Mouse (Mus musculus) hindbrain, postnatal 0 days (tissue): ENCODE data around the gene Dmwd. TPM values are rescaled to one million over a fixed set of nuclear protein-coding genes. Genes with fewer than 3 reads are reported as not detected.

Experiments used
- ATAC-seq: fragments of 200-750 bp; cut with Nextera tagmentation; 2 replicates; pipeline ENCODE4 v1.8.0; 2017; ENCODE audit warnings: mild to moderate bottlenecking, moderate TSS enrichment, moderate library complexity
- DNase-seq: peaks from one replicate; pipeline ENCODE4 v3.0.0-alpha.2; 2015; ENCODE audit warnings: low spot score
- H3K27ac ChIP-seq: fragments of 300-500 bp; sonication (generic); 2 replicates; pipeline ENCODE4 v1.5.1; 2014; ENCODE audit warnings: mild to moderate bottlenecking
- H3K27me3 ChIP-seq: fragments of 300-500 bp; sonication (generic); 2 replicates; pipeline ENCODE4 v1.6.1; 2014; ENCODE audit warnings: low read length, mixed read lengths; ENCODE audit not compliant: insufficient read depth
- H3K36me3 ChIP-seq: fragments of 300-500 bp; sonication (generic); 2 replicates; pipeline ENCODE4 v1.6.1; 2014; ENCODE audit warnings: low read length, mixed read lengths; ENCODE audit not compliant: insufficient read depth
- H3K4me1 ChIP-seq: fragments of 300-500 bp; sonication (generic); 2 replicates; pipeline ENCODE4 v1.6.1; 2014; ENCODE audit warnings: antibody characterized with exemption, low read length, mixed read lengths; ENCODE audit not compliant: insufficient read depth
- H3K4me2 ChIP-seq: fragments of 300-500 bp; sonication (generic); 2 replicates; pipeline ENCODE4 v1.6.1; 2014; ENCODE audit warnings: low read depth, mild to moderate bottlenecking, low read length, moderate library complexity, mixed read lengths
- H3K4me3 ChIP-seq: fragments of 300-500 bp; sonication (generic); 2 replicates; pipeline ENCODE4 v1.5.1; 2014; ENCODE audit warnings: low read length
- H3K9ac ChIP-seq: fragments of 300-500 bp; sonication (generic); replicated peaks from 2 replicates; pipeline ENCODE4 v1.6.1; 2014; ENCODE audit warnings: mild to moderate bottlenecking, low read length, moderate library complexity, mixed read lengths
- H3K9me3 ChIP-seq: fragments of 300-500 bp; sonication (generic); 2 replicates; pipeline ENCODE4 v1.6.1; 2016; ENCODE audit warnings: low read length, mixed read lengths
- CTCF ChIP-seq: IDR thresholded peaks from 2 replicates; pipeline ENCODE4 v1.5.1; 2016; ENCODE audit warnings: antibody characterized with exemption, control low read depth, low read depth
- WGBS: fragments of 180-500 bp; shearing (Covaris S2); extraction: QIAGEN DNeasy Blood & Tissue Kit; methylation state at CpG from one replicate; pipeline ENCODE4 v1.1.7; 2014; 5-methylcytosine and 5-hydroxymethylcytosine counted together
- polyA plus RNA-seq: library from polyadenylated mRNA; unstranded; fragments of >200 nt; fragmentation: Nextera tagmentation; extraction: Ambion mirVana; gene quantifications from 2 replicates; pipeline ENCODE4 v1.2.1, GENCODE M21; 2015
- total RNA-seq: library from RNA; depleted of rRNA; stranded (reverse); fragments of >200 nt; gene quantifications from 2 replicates; pipeline ENCODE4 v1.2.3, GENCODE M21; 2014; rRNA removed

The Dmwd gene
- total RNA-seq (145 and 151 TPM in 2 replicates), polyA plus RNA-seq (28.9 and 30.9 TPM in 2 replicates)

GRCm38 (mm10) chr7:19075723-19076585 is at the start of gene Dmwd:
Gene Dmwd, plus strand, starts transcription at chr7:19076227.
- no peak for TF ChIP-seq CTCF
- H3K36me3 ChIP-seq = peaks cover 26% of the 10 kb centered on the region
- peak within 1 kb of the TSS; percentile 86 for H3K4me2 ChIP-seq
- H3K4me1 ChIP-seq = peaks cover 11% of the 10 kb centered on the region
- peak within 1 kb of the TSS; percentile 100 for H3K4me3 ChIP-seq
- H3K9me3 ChIP-seq = no peaks in the 10 kb centered on the region
- under 1% methylated on average over 71 of the region's 91 CpGs for WGBS
- peak; percentile 99 for DNase-seq
- H3K9ac ChIP-seq = peak within 1 kb of the TSS; percentile 99
- peak; percentile 99 for ATAC-seq
- no peaks in the 10 kb centered on the region for H3K27me3 ChIP-seq
- peak within 1 kb of the TSS; percentile 91 for H3K27ac ChIP-seq

GRCm38 (mm10) chr7:19028067-19028466 is 48.0 kb upstream of the Dmwd start:
- Histone ChIP-seq H3K27ac (no peak overlapping the region), H3K36me3 (peaks cover 23% of the 10 kb centered on the region), H3K4me1 (peaks cover 4% of the 10 kb centered on the region), H3K9ac (no peak overlapping the region), H3K27me3 (0 out of 2 replicates have a peak, but pooled peaks cover 7% of the 10 kb centered on the region), H3K4me3 (no peak overlapping the region), H3K9me3 (no peaks in the 10 kb centered on the region), H3K4me2 (no peak overlapping the region)
- TF ChIP-seq CTCF = no peak
- DNase-seq (no peak), ATAC-seq (no peak)

DNA sequence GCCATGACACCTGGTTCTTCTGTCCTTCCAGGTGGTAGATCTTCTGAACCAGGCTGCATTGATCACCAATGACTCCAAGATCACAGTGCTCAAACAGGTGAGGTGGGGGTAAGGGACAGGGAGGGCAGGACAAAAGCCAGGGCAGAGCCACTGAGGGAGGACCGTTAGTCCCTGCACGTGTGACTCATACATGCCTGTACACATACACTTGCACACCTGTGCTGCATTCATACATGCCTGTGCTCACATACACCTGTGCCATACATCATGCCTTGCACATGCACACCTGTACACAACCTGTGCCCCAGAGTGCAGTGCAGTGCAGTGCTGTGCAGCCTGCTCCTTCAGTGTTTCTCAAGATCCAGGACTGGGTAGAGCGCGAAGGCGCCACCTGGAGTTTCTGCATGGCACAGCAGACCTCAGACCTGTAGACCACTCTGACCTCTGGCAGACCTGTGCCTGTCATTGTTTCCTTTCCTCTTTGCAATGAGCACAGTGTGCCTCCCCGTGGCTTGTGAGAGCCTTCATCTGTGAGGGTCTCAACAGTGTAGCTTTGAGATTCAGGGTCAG is 46.9 kb upstream of the Dmwd start:
- 53% methylated on average over 6 of the region's 6 CpGs for WGBS
- ATAC-seq (peak; percentile 61), DNase-seq (peak; percentile 74)
- peak; percentile 79 for TF ChIP-seq CTCF
- Histone ChIP-seq H3K4me1 (peaks cover 4% of the 10 kb centered on the region), H3K4me3 (no peak overlapping the region), H3K36me3 (peaks cover 23% of the 10 kb centered on the region), H3K4me2 (no peak overlapping the region), H3K27ac (no peak overlapping the region), H3K27me3 (no peaks in the 10 kb centered on the region), H3K9me3 (no peaks in the 10 kb centered on the region), H3K9ac (no peak overlapping the region)

DNA sequence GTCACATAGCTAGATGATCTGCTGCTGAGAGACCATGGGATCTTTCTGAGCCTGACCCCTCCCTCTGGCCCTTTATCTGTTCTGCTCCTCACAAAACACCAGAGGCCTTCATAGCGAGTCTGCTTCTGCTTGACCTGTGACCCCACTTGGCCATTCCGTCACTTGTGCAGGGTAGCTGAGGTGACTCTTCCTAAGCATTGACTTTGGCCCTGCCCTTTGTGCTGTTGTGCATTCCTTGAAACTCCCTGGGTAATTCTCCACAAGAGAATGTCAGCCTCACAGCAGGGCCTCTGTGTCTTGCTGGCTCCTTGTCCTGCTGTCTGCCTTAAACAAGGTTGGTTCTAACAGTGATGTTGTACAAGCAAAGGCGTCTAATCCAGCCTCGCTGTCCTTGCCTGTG is 44.4 kb upstream of the Dmwd start:
- no peak for ATAC-seq
- H3K36me3 ChIP-seq = peaks cover 47% of the 10 kb centered on the region
- no peak for DNase-seq
- TF ChIP-seq CTCF = no peak
- no peak overlapping the region for H3K4me2 ChIP-seq
- no peak overlapping the region for H3K27ac ChIP-seq
- H3K9me3 ChIP-seq = no peaks in the 10 kb centered on the region
- H3K4me3 ChIP-seq = no peak overlapping the region
- no peak overlapping the region for H3K9ac ChIP-seq
- no peaks in the 10 kb centered on the region for H3K4me1 ChIP-seq
- 23% methylated on average over 4 of the region's 4 CpGs for WGBS
- no peaks in the 10 kb centered on the region for H3K27me3 ChIP-seq

- WGBS = 96% methylated on average over 6 of the region's 6 CpGs
- DNase-seq = no peak
- ATAC-seq = no peak
- Histone ChIP-seq H3K4me1 (no peaks in the 10 kb centered on the region), H3K27me3 (no peaks in the 10 kb centered on the region), H3K4me3 (no peak overlapping the region), H3K4me2 (no peak overlapping the region), H3K36me3 (peaks cover 86% of the 10 kb centered on the region), H3K9me3 (no peaks in the 10 kb centered on the region), H3K9ac (no peak overlapping the region), H3K27ac (no peak overlapping the region)
- no peak for TF ChIP-seq CTCF
These were observed 31.4 kb upstream of the Dmwd start for GRCm38 (mm10) chr7:19044616-19045015.

DNA sequence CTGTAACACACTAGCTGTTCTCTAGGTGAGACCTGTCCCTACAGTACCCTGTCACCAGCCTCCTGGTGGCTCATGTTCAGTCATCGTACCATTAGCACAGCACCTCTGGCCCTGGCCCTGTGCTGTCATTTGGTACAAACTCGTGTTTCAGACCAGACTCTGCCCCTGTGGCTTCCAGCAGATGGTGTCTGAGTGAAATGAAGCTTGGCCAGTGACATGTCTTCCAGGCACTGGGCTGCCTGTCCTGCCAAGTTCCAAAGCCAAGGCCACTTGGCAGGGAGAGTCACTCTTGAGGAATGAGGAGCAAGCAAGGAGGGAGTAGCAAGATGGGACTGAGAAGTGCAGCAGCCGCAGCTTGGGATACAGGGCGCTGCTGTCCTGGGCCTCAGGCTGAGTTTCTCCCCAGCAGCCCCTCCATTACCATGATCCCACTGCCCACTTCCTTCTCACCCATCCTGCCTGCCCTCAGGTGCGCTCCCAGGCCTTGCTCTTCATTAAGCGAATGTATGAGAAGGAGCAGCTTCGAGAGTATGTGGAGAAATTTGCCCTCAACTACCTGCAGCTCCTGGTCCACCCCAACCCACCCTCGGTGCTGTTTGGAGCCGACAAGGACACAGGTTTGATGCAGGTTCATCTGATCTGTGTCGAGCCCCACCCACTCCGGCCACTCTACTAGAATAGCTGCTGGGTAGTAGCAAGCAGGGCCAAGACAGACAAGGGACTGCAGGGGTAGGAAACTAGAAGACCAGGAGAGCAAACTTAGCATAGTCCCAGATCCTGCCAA is 29.5 kb upstream of the Dmwd start:
- peak; percentile 61 for DNase-seq

More for the DNA sequence above, 29.5 kb upstream of the Dmwd start:
- TF ChIP-seq CTCF = 0 out of 2 replicates have a peak, but pooled peaks have one; percentile 8
- H3K27me3 ChIP-seq = no peaks in the 10 kb centered on the region
- H3K4me1 ChIP-seq = no peaks in the 10 kb centered on the region
- H3K9me3 ChIP-seq = no peaks in the 10 kb centered on the region
- H3K9ac ChIP-seq = no peak overlapping the region
- H3K27ac ChIP-seq = no peak overlapping the region
- no peak overlapping the region for H3K4me3 ChIP-seq
- peak; percentile 44 for ATAC-seq
- no peak overlapping the region for H3K4me2 ChIP-seq
- 84% methylated on average over 11 of the region's 11 CpGs for WGBS
- H3K36me3 ChIP-seq = peaks cover 78% of the 10 kb centered on the region
